Comparison of ENCODE assay signal across 14 mouse cellular contexts in genomic region chr1:155252631-155253121, GRCm38 (mm10). TPM values are rescaled to one million over a fixed set of nuclear protein-coding genes. Genes with fewer than 3 reads are reported as not detected.
A peak's percentile ranks its signal among the peaks of the same experiment; 100 is the strongest.
DNase-seq lines count a peak whose midpoint lies in the region; ATAC-seq lines count a peak whose summit lies in the region.
"Had no signal": no experiment of that assay in that cellular context is flagged by ENCODE, and none has a peak within 500 bp of the region (broad histone marks: within the 10 kb centered on the region; RNA-seq: fewer than 3 reads in every experiment).

No protein-coding gene starts in this region.

- no peaks in the 10 kb centered on the region for H3K9me3 ChIP-seq in midbrain, embryonic 13.5 days
- no peaks in the 10 kb centered on the region for H3K9me3 ChIP-seq in midbrain, embryonic 15.5 days
- H3K9me3 ChIP-seq: forebrain, embryonic 15.5 days; limb, embryonic 15.5 days; neural tube, embryonic 15.5 days had no signal

- H3K27ac ChIP-seq in midbrain, embryonic 13.5 days: no peak overlapping the region
- H3K27ac ChIP-seq in midbrain, embryonic 15.5 days: no peak overlapping the region
- H3K27ac ChIP-seq: forebrain, embryonic 15.5 days; limb, embryonic 15.5 days; neural tube, embryonic 15.5 days had no signal

- WGBS in midbrain, embryonic 13.5 days: 43% methylated on average over 6 of the region's 6 CpGs
- WGBS in midbrain, embryonic 15.5 days: 52% methylated on average over 6 of the region's 6 CpGs

- peaks cover 5% of the 10 kb centered on the region for H3K4me1 ChIP-seq in midbrain, embryonic 13.5 days (replicated peaks)
- peaks cover 3% of the 10 kb centered on the region; the same call in 1 of the 2 replicates for H3K4me1 ChIP-seq in midbrain, embryonic 15.5 days
- H3K4me1 ChIP-seq: forebrain, embryonic 15.5 days; neural tube, embryonic 15.5 days had no signal

- no peaks in the 10 kb centered on the region for H3K36me3 ChIP-seq in midbrain, embryonic 13.5 days
- H3K36me3 ChIP-seq in midbrain, embryonic 15.5 days (replicated peaks): no peaks in the 10 kb centered on the region
- H3K36me3 ChIP-seq: forebrain, embryonic 15.5 days; limb, embryonic 15.5 days; neural tube, embryonic 15.5 days had no signal

- no peak overlapping the region for H3K4me2 ChIP-seq in midbrain, embryonic 13.5 days (replicated peaks)
- no peak overlapping the region for H3K4me2 ChIP-seq in midbrain, embryonic 15.5 days
- H3K4me2 ChIP-seq: forebrain, embryonic 15.5 days; limb, embryonic 15.5 days; neural tube, embryonic 15.5 days had no signal

- DNase-seq in frontal cortex, postnatal 25 days (ENCODE audit: low spot score in 2 of 2): no peak
- peak; percentile 47 for DNase-seq in kidney, postnatal 14 days
- DNase-seq in embryo, embryonic 10 days (ENCODE audit: low spot score): no peak
- DNase-seq in thymus, postnatal 25 days: no peak
- DNase-seq: adrenal gland, postnatal 10 days; cerebellum, adult 18-20 months; right cerebral cortex, postnatal 4 days had no signal

- H3K4me3 ChIP-seq in midbrain, embryonic 13.5 days (replicated peaks): no peak overlapping the region
- H3K4me3 ChIP-seq in midbrain, embryonic 15.5 days: no peak overlapping the region
- H3K4me3 ChIP-seq: forebrain, embryonic 15.5 days; limb, embryonic 15.5 days; neural tube, embryonic 15.5 days had no signal

- no peak overlapping the region for H3K9ac ChIP-seq in midbrain, embryonic 13.5 days (replicated peaks)
- no peak overlapping the region for H3K9ac ChIP-seq in midbrain, embryonic 15.5 days
- H3K9ac ChIP-seq: forebrain, embryonic 15.5 days; limb, embryonic 15.5 days; neural tube, embryonic 15.5 days had no signal

- no peaks in the 10 kb centered on the region for H3K27me3 ChIP-seq in midbrain, embryonic 13.5 days
- no peaks in the 10 kb centered on the region for H3K27me3 ChIP-seq in midbrain, embryonic 15.5 days (replicated peaks)
- H3K27me3 ChIP-seq: forebrain, embryonic 15.5 days; limb, embryonic 15.5 days; neural tube, embryonic 15.5 days had no signal

- peak; percentile 41 for ATAC-seq in frontal cortex, adult (ENCODE audit: low TSS enrichment)
- ATAC-seq in midbrain, embryonic 13.5 days: 0 out of 2 replicates have a peak, but pooled peaks have one; percentile 45
- no peak for ATAC-seq in midbrain, embryonic 15.5 days (replicated peaks)
- ATAC-seq in megakaryocyte-erythroid progenitor cell, adult 5-6 weeks (replicated peaks; ENCODE audit: low FRiP score, low TSS enrichment, poor library complexity, severe bottlenecking): peak; percentile 93
- ATAC-seq: forebrain, embryonic 15.5 days had no signal

RNA-seq across cellular contexts. Expression of gene BC034090, which starts 8.4 kb away (rescaled TPM):
- polyA plus RNA-seq in midbrain, embryonic 13.5 days (2015; fragmentation: Nextera tagmentation; extraction: Ambion mirVana): 3.9 and 5.5 TPM in 2 replicates
- polyA plus RNA-seq in midbrain, embryonic 15.5 days (2015; fragmentation: Nextera tagmentation; extraction: Ambion mirVana): 4.0 and 4.3 TPM in 2 replicates
- 1.1 TPM in 1 of 2 replicates, not detected in the other for total RNA-seq in megakaryocyte-erythroid progenitor cell, adult 5-6 weeks (2014; fragmentation: Nextera tagmentation)
- not detected in 2 replicates for total RNA-seq in megakaryocyte-erythroid progenitor cell, adult 5-6 weeks (2017)
